Mouse (Mus musculus) lung, adult 2 months (tissue): ENCODE data around the gene 4930442H23Rik. TPM values are rescaled to one million over a fixed set of nuclear protein-coding genes. Genes with fewer than 3 reads are reported as not detected.

Experiments
- DNase-seq: peaks from one replicate; pipeline ENCODE4 v3.0.0; 2022
- H3K4me1 ChIP-seq: fragments of 200-500 bp; 2 replicates; pipeline ENCODE4 v1.6.1; 2011; ENCODE audit warnings: low read length; ENCODE audit not compliant: control insufficient read depth, insufficient read depth
- H3K4me3 ChIP-seq: fragments of 200-500 bp; replicated peaks from 2 replicates; pipeline ENCODE3; 2011; ENCODE audit warnings: low read depth, mild to moderate bottlenecking, control low read depth, low read length; ENCODE audit errors: extremely low read depth
- CTCF ChIP-seq: fragments of 200-500 bp; IDR thresholded peaks from 2 replicates; pipeline ENCODE4 v1.5.1; 2011; ENCODE audit warnings: mild to moderate bottlenecking, low read length, control low read depth; ENCODE audit not compliant: insufficient read depth
- POLR2A ChIP-seq: fragments of 200-500 bp; IDR thresholded peaks from 2 replicates; pipeline ENCODE4 v1.6.1; 2011; ENCODE audit warnings: low read depth, mild to moderate bottlenecking, control low read depth, low read length, borderline replicate concordance; ENCODE audit errors: extremely low read depth
- WGBS: fragments of 180-500 bp; shearing (Covaris S2); methylation state at CpG from one replicate; pipeline ENCODE4 v1.1.7; 2018; 5-methylcytosine and 5-hydroxymethylcytosine counted together
- polyA plus RNA-seq: library from polyadenylated mRNA; depleted of rRNA; stranded (reverse); fragments of >200 nt; gene quantifications from 2 replicates; pipeline ENCODE4 v1.2.3, GENCODE M21; 2012

4930442H23Rik gene
- polyA plus RNA-seq, 1 experiment, result not detected

DNA sequence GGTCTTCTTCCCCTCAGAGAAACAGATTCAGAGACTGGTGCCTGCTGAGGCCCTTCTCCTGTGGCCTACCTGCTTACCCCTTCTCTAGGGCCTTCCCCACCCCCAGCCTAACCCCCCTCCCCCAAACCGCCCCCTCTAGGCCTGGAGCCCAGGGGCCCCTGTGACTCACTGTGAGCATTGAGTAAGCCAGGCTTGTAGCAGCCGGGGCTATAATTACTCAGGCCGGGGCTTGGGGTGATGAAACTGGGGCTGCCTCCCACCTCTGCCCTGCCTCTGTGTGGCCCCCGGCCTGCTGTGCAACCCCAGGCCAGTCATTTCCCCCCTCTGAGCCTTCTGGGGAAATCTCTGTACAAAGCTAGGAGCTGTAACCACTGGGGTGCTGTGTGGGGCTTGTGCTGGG lies 37.4 kb downstream of the 4930442H23Rik start:
- no peak for TF ChIP-seq CTCF
- no peak for TF ChIP-seq POLR2A
- DNase-seq, result no peak
- WGBS, result 70% methylated on average over 4 of the region's 4 CpGs
- H3K4me3 ChIP-seq, result no peak overlapping the region
- H3K4me1 ChIP-seq, result peaks cover 21% of the 10 kb centered on the region

DNA sequence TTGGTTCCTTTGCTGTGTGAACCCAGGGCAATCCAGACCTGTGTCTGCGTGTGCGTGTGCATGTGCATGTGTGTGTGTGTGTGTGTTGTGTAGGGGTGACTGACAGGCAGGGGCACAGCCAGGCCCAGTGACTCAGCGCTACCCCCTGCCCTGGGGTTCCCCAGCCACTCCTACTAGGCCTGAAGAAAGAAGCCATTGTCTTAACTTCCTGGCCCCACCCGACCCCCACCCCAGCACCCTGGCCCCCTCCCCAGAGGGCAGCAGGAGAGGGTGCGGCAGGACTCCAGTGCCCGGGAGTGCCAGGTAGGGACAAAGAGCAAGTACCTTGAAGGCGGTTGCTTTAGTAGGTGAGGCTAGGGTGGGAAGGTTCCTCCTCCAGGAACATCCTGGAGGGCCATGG lies 37.9 kb downstream of the 4930442H23Rik start:
- no peak for TF ChIP-seq POLR2A
- WGBS, result 47% methylated on average over 7 of the region's 7 CpGs

DNA sequence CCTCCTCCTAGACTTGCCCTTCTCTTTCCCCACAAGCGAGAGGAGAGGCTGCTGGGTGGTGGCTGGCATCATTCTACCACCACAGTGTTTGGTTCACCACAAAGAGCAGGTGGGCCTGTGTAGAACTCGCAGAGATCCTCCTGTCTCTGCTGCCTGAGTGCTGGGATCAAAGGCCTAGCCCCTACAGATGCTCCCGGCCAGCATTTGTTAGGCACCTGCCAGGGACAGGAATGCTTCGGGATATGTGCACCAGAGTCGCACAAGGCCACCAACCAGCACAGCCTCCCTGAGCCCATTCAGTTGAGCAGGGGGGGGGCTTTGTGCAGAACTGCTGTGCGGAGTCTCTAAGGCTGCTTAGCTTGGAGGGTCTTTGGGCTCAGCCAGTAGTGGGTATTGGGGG lies 38.3 kb downstream of the 4930442H23Rik start:
- no peak for DNase-seq
- no peak overlapping the region for H3K4me3 ChIP-seq
- H3K4me1 ChIP-seq, result peaks cover 27% of the 10 kb centered on the region
- no peak for TF ChIP-seq CTCF
- TF ChIP-seq POLR2A, result no peak
- WGBS, result 90% methylated on average over 6 of the region's 6 CpGs

More for the DNA sequence above, 37.9 kb downstream of the 4930442H23Rik start:
- Histone ChIP-seq H3K4me3 (no peak overlapping the region), H3K4me1 (peaks cover 22% of the 10 kb centered on the region)
- no peak for DNase-seq

DNA sequence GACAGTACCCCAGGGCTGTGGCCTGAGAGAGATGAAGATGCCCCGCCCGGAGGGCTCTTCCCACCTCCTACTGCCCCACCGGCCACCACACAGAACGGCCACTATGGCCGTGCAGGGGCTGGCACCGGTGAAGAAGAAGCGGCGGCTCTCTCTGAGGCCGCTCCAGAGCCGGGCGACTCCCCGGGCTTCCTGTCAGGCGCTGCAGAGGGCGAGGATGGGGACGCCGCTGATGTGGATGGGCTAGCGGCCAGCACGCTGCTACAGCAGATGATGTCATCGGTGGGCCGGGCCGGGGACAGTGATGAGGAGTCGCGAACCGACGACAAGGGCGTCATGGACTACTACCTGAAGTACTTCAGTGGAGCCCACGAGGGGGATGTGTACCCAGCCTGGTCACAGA lies 39.0 kb downstream of the 4930442H23Rik start:
- no peak for DNase-seq

DNA sequence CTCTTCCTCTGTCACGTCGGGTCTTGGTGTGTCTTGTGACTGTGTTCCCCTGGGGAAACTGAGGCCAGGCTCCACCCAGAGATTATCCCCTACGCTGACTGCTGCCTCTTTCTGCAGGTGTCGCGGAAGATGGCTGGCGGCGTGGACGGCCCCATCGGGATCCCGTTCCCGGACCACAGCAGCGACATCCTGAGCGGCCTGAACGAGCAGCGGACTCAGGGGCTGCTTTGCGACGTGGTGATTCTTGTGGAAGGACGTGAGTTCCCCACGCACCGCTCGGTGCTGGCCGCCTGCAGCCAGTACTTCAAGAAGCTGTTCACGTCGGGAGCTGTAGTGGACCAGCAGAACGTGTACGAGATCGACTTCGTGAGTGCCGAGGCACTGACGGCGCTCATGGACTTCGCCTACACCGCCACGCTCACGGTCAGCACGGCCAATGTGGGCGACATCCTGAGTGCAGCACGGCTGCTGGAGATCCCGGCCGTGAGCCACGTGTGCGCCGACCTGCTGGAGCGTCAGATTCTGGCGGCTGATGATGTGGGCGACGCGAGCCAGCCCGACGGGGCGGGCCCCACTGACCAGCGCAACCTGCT lies 39.7 kb downstream of the 4930442H23Rik start:
- no peak overlapping the region for H3K4me3 ChIP-seq
- TF ChIP-seq CTCF (no peak), POLR2A (no peak)
- WGBS, result 94% methylated on average over 52 of the region's 52 CpGs
- DNase-seq, result no peak
- peaks cover 37% of the 10 kb centered on the region for H3K4me1 ChIP-seq

More for the DNA sequence above, 39.0 kb downstream of the 4930442H23Rik start:
- Histone ChIP-seq H3K4me1 (peaks cover 30% of the 10 kb centered on the region), H3K4me3 (no peak overlapping the region)
- 57% methylated on average over 27 of the region's 27 CpGs for WGBS
- TF ChIP-seq POLR2A (no peak), CTCF (no peak)

DNA sequence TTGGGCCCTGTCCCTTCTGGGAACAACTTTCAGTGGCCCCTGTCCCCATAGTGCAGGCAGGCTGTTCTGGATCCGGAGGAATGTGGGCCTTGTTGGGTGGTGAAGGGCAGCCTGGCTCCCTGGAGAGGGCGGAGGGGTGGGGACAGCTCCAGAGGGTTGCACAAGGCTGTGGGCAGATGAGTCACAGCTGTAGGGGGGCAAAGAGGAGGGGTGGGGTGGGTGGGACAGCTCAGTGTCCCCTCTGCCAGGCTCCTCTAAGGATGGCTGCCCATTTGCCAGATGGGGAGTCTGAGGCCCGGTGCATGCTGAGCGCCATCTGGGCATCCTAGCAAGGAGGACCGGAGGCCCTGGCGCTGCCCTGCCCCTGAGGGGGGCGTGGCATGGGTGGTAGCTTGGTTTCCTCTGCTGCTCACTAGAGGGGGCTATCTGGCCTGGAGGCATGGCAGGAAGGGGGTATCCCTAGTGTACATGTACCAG lies 40.5 kb downstream of the 4930442H23Rik start:
- no peak for DNase-seq

DNA sequence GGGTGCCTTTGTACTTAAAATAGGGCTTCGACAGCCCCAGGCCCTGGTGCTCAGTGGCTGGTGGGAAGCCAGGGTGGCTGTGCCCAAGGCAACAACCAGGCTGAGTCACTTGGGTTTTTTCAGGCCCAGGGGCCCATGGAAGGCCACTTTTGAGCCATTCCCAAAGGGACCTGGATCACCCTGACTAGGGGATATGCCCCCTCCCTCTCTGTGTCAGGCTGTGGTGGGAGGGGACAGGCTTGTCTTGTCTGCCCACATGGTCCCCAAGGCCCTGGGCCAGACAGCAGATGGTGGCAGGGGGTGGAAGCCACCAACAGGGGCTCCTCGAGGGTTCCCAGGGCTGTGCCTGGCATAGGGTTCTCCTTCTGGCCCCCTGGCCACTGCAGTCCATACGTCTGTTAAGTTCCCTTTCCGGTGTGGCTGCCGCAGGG lies 41.1 kb downstream of the 4930442H23Rik start:
- WGBS, result 56% methylated on average over 5 of the region's 5 CpGs
- TF ChIP-seq POLR2A (no peak), CTCF (no peak)
- peaks cover 39% of the 10 kb centered on the region for H3K4me1 ChIP-seq

More for the DNA sequence above, 40.5 kb downstream of the 4930442H23Rik start:
- TF ChIP-seq CTCF, result no peak
- TF ChIP-seq POLR2A, result no peak
- Histone ChIP-seq H3K4me1 (peaks cover 39% of the 10 kb centered on the region), H3K4me3 (no peak overlapping the region)
- WGBS, result 56% methylated on average over 7 of the region's 7 CpGs

DNA sequence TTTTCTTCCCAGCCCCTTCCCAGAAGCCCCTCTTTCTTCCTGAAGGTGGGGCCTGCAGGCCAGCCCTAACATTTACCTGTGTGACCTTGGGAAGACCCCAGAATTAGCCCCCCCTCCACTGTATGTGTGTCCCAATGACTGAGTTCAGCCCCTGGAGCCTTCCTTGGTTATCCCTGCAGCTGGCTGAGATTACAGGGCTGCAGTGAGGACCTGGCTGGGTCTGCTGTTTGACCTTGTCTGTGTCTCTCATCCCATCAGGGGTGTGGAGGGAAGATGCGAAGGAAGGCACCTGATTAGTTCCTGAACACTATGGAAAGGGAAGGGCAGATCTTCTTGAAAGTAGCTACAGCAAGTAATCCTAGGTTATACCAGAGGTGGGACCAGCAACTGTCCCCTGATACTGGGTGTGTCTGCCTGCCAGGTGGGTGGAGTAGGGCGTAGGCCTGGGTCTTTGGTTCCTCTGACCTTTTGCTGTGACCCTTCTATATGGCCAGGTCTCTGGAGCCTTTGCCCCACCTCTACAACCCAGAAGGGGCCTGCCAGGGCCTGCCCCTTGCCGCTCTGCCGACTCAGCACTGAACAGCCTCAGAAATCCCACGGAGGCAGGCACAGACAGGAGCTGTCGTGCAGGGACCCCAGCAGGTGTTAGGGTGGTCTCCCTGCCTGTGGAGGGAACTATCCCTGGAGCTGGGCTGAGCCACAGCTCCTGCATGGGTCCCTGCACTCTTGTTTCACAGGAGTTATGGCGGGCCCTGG lies 42.0 kb downstream of the 4930442H23Rik start:
- Histone ChIP-seq H3K4me1 (peaks cover 37% of the 10 kb centered on the region), H3K4me3 (no peak overlapping the region)
- TF ChIP-seq POLR2A (no peak), CTCF (no peak)
- DNase-seq, result no peak
- 62% methylated on average over 7 of the region's 7 CpGs for WGBS

More for the DNA sequence above, 41.1 kb downstream of the 4930442H23Rik start:
- H3K4me3 ChIP-seq, result no peak overlapping the region
- no peak for DNase-seq

DNA sequence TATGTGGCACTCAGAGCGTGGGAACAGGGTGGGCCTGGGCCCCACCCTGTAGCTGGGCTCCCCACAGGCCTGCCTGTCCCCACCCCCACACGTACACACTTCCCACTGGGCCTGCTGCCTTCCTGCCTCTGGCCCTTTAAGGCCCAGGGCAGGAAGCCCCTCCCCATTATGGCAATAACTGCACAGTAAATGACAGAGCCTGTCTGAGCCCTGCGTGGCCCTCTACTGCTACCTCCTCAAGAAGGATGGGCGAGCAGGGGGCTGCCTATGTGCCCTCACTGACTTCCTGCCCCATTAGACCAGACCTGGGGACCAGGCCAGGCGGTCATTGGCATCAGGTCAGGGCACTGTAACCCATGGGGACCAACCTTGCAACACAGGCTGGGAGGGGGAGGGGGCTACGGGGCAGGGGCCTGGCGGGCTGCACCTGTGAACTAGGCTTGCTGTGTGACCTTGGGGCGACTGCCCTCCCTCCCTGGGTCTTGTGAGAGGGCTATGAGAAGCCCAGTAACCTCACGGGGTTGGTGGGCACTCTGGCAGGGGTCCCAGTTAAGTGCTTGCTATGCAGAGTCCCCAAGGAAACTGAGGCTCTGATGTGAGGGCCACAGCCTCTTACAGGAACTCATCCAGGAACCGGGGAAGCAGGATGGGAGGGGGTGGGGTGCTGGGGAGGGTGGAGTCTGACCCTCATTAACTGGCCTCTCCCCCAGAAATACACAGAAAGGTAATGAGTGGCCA lies 42.8 kb downstream of the 4930442H23Rik start:
- TF ChIP-seq POLR2A (no peak), CTCF (no peak)
- Histone ChIP-seq H3K4me3 (peak overlapping the region; percentile 56), H3K4me1 (peaks cover 37% of the 10 kb centered on the region)
- no peak for DNase-seq
- WGBS, result 18% methylated on average over 10 of the region's 10 CpGs
